Mouse (Mus musculus) spleen, adult 2 months (tissue): ENCODE results near the gene Rxfp1.

Source experiments
- CTCF ChIP-seq: fragments of 200-500 bp; IDR thresholded peaks from 2 replicates; pipeline ENCODE4 v1.5.1; 2011; ENCODE audit warnings: mild to moderate bottlenecking, inconsistent platforms; ENCODE audit not compliant: insufficient read depth, insufficient read length, insufficient replicate concordance; ENCODE audit errors: extremely low read depth
- POLR2A ChIP-seq: fragments of 200-500 bp; IDR thresholded peaks from 2 replicates; pipeline ENCODE4 v1.6.1; 2011; ENCODE audit warnings: low read depth, low read length, inconsistent platforms

DNA sequence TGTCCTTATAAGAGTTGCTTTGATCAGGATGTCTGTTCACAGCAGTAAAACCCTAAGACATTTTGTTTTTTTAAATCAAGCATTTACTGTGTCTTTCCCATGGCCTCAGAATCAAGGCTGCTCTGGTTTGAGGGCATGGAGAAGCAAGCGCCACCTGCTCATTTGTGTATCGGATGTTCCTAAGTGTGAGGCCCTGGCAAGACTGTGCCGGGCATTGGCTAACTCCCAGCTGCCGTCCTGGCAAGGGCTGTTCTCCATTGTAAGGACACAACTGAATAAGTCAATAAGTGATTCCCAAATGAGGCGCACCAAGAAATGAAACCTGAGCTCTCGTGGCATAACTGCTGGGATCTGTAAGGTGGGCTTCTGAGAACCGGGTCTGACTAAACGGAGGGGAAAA is 31.2 kb downstream of the Rxfp1 start:
- TF ChIP-seq POLR2A = no peak
- TF ChIP-seq CTCF = no peak
